ENCODE assay signal across 11 mouse cellular contexts in genomic region chr11:3370162-3370561, GRCm38 (mm10). TPM values are rescaled to one million over a fixed set of nuclear protein-coding genes. Genes with fewer than 3 reads are reported as not detected.
DNase-seq lines count a peak whose midpoint lies in the region; ATAC-seq and TF ChIP-seq lines count a peak whose summit lies in the region.
"Had no signal": no experiment of that assay in that cellular context is flagged by ENCODE, and none has a peak within 500 bp of the region (broad histone marks: within the 10 kb centered on the region; RNA-seq: fewer than 3 reads in every experiment).

No protein-coding gene starts in this region.

- peaks cover 17% of the 10 kb centered on the region for H3K4me1 ChIP-seq in lung, embryonic 14.5 days (ENCODE audit: insufficient read depth)
- H3K4me1 ChIP-seq in forebrain, embryonic 10.5 days: peaks cover 55% of the 10 kb centered on the region
- H3K4me1 ChIP-seq in intestine, postnatal 0 days (replicated peaks; ENCODE audit: control insufficient read depth, insufficient read depth, low read length): peaks cover 8% of the 10 kb centered on the region; the same call in 1 of the 2 replicates
- peaks cover 40% of the 10 kb centered on the region for H3K4me1 ChIP-seq in stomach, embryonic 14.5 days (ENCODE audit: control insufficient read depth, insufficient read depth, low read length)

- no peak for TF ChIP-seq CTCF in lung, embryonic 14.5 days (IDR thresholded peaks at IDR 0.05; ENCODE audit: low read depth)
- TF ChIP-seq CTCF in intestine, postnatal 0 days (IDR thresholded peaks at IDR 0.05; ENCODE audit: low read depth): no peak

- no peak for ATAC-seq in lung, embryonic 14.5 days (ENCODE audit: insufficient read depth)
- ATAC-seq in intestine, postnatal 0 days: no peak
- ATAC-seq in stomach, embryonic 14.5 days (ENCODE audit: insufficient number of reproducible peaks, insufficient read depth, low FRiP score, low read depth): no peak

- DNase-seq in lung, embryonic 14.5 days: no peak
- DNase-seq in lung, postnatal 25 days (ENCODE audit: low spot score): no peak
- DNase-seq in forebrain, embryonic 10.5 days (ENCODE audit: extremely low spot score, low spot score): no peak
- DNase-seq in left cerebral cortex, adult 8-10 months (ENCODE audit: low spot score in 2 of 2): no peak
- DNase-seq in cerebellum, adult 11 months: no peak
- DNase-seq in testis, postnatal 10 days (ENCODE audit: low spot score): no peak
- DNase-seq: kidney, adult 18-20 months; lung, postnatal 10 days; right cerebral cortex, postnatal 4 days had no signal

- peak overlapping the region; percentile 66; the same call in 1 of the 2 replicates for H3K9ac ChIP-seq in lung, embryonic 14.5 days
- H3K9ac ChIP-seq in intestine, postnatal 0 days (ENCODE audit: low read depth, low read length): 0 out of 2 replicates have a peak overlapping the region, but pooled peaks have one; percentile 56
- H3K9ac ChIP-seq in stomach, embryonic 14.5 days (replicated peaks; ENCODE audit: low read depth, low read length): no peak overlapping the region

- H3K27ac ChIP-seq in lung, embryonic 14.5 days (ENCODE audit: low read depth): peak overlapping the region; percentile 72
- peak overlapping the region; percentile 82; the same call in 1 of the 2 replicates for H3K27ac ChIP-seq in forebrain, embryonic 10.5 days
- peak overlapping the region; percentile 83 for H3K27ac ChIP-seq in intestine, postnatal 0 days (ENCODE audit: low read depth, low read length)
- H3K27ac ChIP-seq in stomach, embryonic 14.5 days (ENCODE audit: low read length): peak overlapping the region; percentile 85

- no peaks in the 10 kb centered on the region for H3K27me3 ChIP-seq in lung, embryonic 14.5 days (ENCODE audit: insufficient read depth, low read length)
- H3K27me3 ChIP-seq in forebrain, embryonic 10.5 days (ENCODE audit: poor library complexity, severe bottlenecking): no peaks in the 10 kb centered on the region
- H3K27me3 ChIP-seq in intestine, postnatal 0 days (replicated peaks; ENCODE audit: control insufficient read depth, insufficient read depth, low read length): no peaks in the 10 kb centered on the region
- no peaks in the 10 kb centered on the region for H3K27me3 ChIP-seq in stomach, embryonic 14.5 days (ENCODE audit: control insufficient read depth, insufficient read depth, low read length)

- no peaks in the 10 kb centered on the region for H3K36me3 ChIP-seq in lung, embryonic 14.5 days (ENCODE audit: insufficient read depth)
- peaks cover 4% of the 10 kb centered on the region; the same call in 1 of the 2 replicates for H3K36me3 ChIP-seq in forebrain, embryonic 10.5 days (replicated peaks)
- no peaks in the 10 kb centered on the region; the same call in 1 of the 2 replicates for H3K36me3 ChIP-seq in intestine, postnatal 0 days (ENCODE audit: control insufficient read depth, insufficient read depth)
- no peaks in the 10 kb centered on the region for H3K36me3 ChIP-seq in stomach, embryonic 14.5 days (ENCODE audit: control insufficient read depth, insufficient read depth, low read length)

- 51% methylated on average over 2 of the region's 2 CpGs for WGBS in lung, embryonic 14.5 days
- WGBS in forebrain, embryonic 10.5 days: 82% methylated on average over 2 of the region's 2 CpGs
- 61% methylated on average over 2 of the region's 2 CpGs for WGBS in intestine, postnatal 0 days
- 68% methylated on average over 2 of the region's 2 CpGs for WGBS in stomach, embryonic 14.5 days

- H3K9me3 ChIP-seq in lung, embryonic 14.5 days (ENCODE audit: low read depth, low read length): no peaks in the 10 kb centered on the region
- no peaks in the 10 kb centered on the region; the same call in 1 of the 2 replicates for H3K9me3 ChIP-seq in forebrain, embryonic 10.5 days
- no peaks in the 10 kb centered on the region for H3K9me3 ChIP-seq in intestine, postnatal 0 days (ENCODE audit: control insufficient read depth)
- H3K9me3 ChIP-seq in stomach, embryonic 14.5 days (ENCODE audit: control insufficient read depth, low read depth, low read length): no peaks in the 10 kb centered on the region

- peak overlapping the region; percentile 52 for H3K4me3 ChIP-seq in lung, embryonic 14.5 days (ENCODE audit: low read depth, low read length)
- H3K4me3 ChIP-seq in forebrain, embryonic 10.5 days: peak overlapping the region; percentile 57
- H3K4me3 ChIP-seq in intestine, postnatal 0 days (ENCODE audit: low read depth, low read length): peak overlapping the region; percentile 49
- 0 out of 2 replicates have a peak overlapping the region, but pooled peaks have one; percentile 51 for H3K4me3 ChIP-seq in stomach, embryonic 14.5 days (ENCODE audit: low read depth, low read length)

- H3K4me2 ChIP-seq in lung, embryonic 14.5 days: peak overlapping the region; percentile 92
- H3K4me2 ChIP-seq in intestine, postnatal 0 days (replicated peaks; ENCODE audit: low read depth): peak overlapping the region; percentile 78
- peak overlapping the region; percentile 84 for H3K4me2 ChIP-seq in stomach, embryonic 14.5 days (replicated peaks; ENCODE audit: low read depth, low read length)

RNA-seq across cellular contexts. Expression of gene Limk2, which starts 38.8 kb away (rescaled TPM):
- 45.3 and 49.1 TPM in 2 replicates for polyA plus RNA-seq in lung, embryonic 14.5 days (2014; fragmentation: Nextera tagmentation; extraction: Ambion mirVana)
- polyA plus RNA-seq in forebrain, embryonic 10.5 days (2016; fragmentation: Nextera tagmentation; extraction: Ambion mirVana): 42.8 and 43.1 TPM in 2 replicates
- 68.4 and 82.1 TPM in 2 replicates for polyA plus RNA-seq in intestine, postnatal 0 days (2015; fragmentation: Nextera tagmentation; extraction: Ambion mirVana)
- polyA plus RNA-seq in stomach, embryonic 14.5 days (2014; fragmentation: Nextera tagmentation; extraction: Ambion mirVana): 90.3 and 95.8 TPM in 2 replicates
- 100 to 1,000 TPM in 1 of 4 experiments, 10 to 100 TPM in 3; 93.4 to 107 (median 97.0) TPM for total RNA-seq in left cerebral cortex, adult 8-10 months (2022)

RNA-seq across cellular contexts. Expression of gene Pik3ip1, which starts 40.0 kb away (rescaled TPM):
- 6.4 and 8.5 TPM in 2 replicates for polyA plus RNA-seq in lung, embryonic 14.5 days (2014; fragmentation: Nextera tagmentation; extraction: Ambion mirVana)
- polyA plus RNA-seq in forebrain, embryonic 10.5 days (2016; fragmentation: Nextera tagmentation; extraction: Ambion mirVana): 5.6 and 6.2 TPM in 2 replicates
- 6.5 and 6.8 TPM in 2 replicates for polyA plus RNA-seq in intestine, postnatal 0 days (2015; fragmentation: Nextera tagmentation; extraction: Ambion mirVana)
- 11.4 and 14.1 TPM in 2 replicates for polyA plus RNA-seq in stomach, embryonic 14.5 days (2014; fragmentation: Nextera tagmentation; extraction: Ambion mirVana)
- 10 to 100 TPM; 40.3 to 44.5 (median 42.4) TPM for total RNA-seq in left cerebral cortex, adult 8-10 months (2022)
